Mouse (Mus musculus) MEL (cell line): ENCODE measurements around the gene Ascl1. TPM values are rescaled to one million over a fixed set of nuclear protein-coding genes. Genes with fewer than 3 reads are reported as not detected.
A peak's percentile ranks its signal among the peaks of the same experiment; 100 is the strongest.

Source experiments
- DNase-seq: peaks from one replicate; pipeline ENCODE4 v3.0.0; 2011; ENCODE audit warnings: low read depth, low spot score
- H3K27ac ChIP-seq: 2 replicates; pipeline ENCODE4 v1.5.1; 2012; ENCODE audit warnings: low read depth, mild to moderate bottlenecking, control low read depth, low read length, moderate library complexity; ENCODE audit not compliant: control insufficient read depth
- H3K27me3 ChIP-seq, 2 experiments: fragments of 150-350 bp in 1 of 2; sonication (generic) in 1 of 2; 2 replicates each; pipeline ENCODE4 v1.6.1; 2012; ENCODE audit warnings: low read length in 2 of 2, mild to moderate bottlenecking in 2 of 2, improper control_type of control experiment in 1 of 2, moderate library complexity in 1 of 2; ENCODE audit not compliant: insufficient read depth in 2 of 2, control insufficient read depth in 1 of 2
- H3K36me3 ChIP-seq, 2 experiments: 2 replicates each; pipeline ENCODE4 v1.6.1; 2012 to 2014; ENCODE audit warnings: low read length in 2 of 2, improper control_type of control experiment in 1 of 2, inconsistent platforms in 1 of 2, mild to moderate bottlenecking in 1 of 2; ENCODE audit not compliant: insufficient read depth in 2 of 2, control insufficient read depth in 1 of 2
- H3K4me1 ChIP-seq, 2 experiments: fragments of 150-350 bp in 1 of 2; sonication (generic) in 1 of 2; 2 replicates each; pipeline ENCODE4 v1.6.1; 2012; ENCODE audit warnings: low read length in 2 of 2, improper control_type of control experiment in 1 of 2, mild to moderate bottlenecking in 1 of 2; ENCODE audit not compliant: insufficient read depth in 2 of 2, control insufficient read depth in 1 of 2
- H3K4me3 ChIP-seq, 2 experiments: fragments of 150-350 bp in 1 of 2; sonication (generic) in 1 of 2; 2 replicates each; pipeline ENCODE4 v1.5.1; 2012; ENCODE audit warnings: low read depth in 2 of 2, low read length in 2 of 2, mild to moderate bottlenecking in 2 of 2, moderate library complexity in 2 of 2, control low read depth in 1 of 2, improper control_type of control experiment in 1 of 2; ENCODE audit not compliant: control insufficient read depth in 1 of 2, insufficient read depth in 1 of 2
- H3K79me2 ChIP-seq: 2 replicates; pipeline ENCODE4 v1.6.1; 2012; ENCODE audit warnings: mild to moderate bottlenecking, low read length, moderate library complexity; ENCODE audit not compliant: control insufficient read depth, poor library complexity, insufficient read depth
- H3K9ac ChIP-seq: 2 replicates; pipeline ENCODE4 v1.6.1; 2012; ENCODE audit warnings: low read depth, mild to moderate bottlenecking, control low read depth, low read length, moderate library complexity; ENCODE audit not compliant: control insufficient read depth, poor library complexity, severe bottlenecking
- H3K9me3 ChIP-seq: fragments of 150-350 bp; sonication (generic); replicated peaks from 2 replicates; pipeline ENCODE4 v1.6.1; 2012; ENCODE audit warnings: mild to moderate bottlenecking, low read length, improper control_type of control experiment, moderate library complexity; ENCODE audit not compliant: insufficient read depth
- BHLHE40 ChIP-seq: IDR thresholded peaks from 2 replicates; pipeline ENCODE4 v1.6.1; 2012; ENCODE audit warnings: low read depth, mild to moderate bottlenecking, inconsistent platforms, low read length, improper control_type of control experiment, borderline replicate concordance
- CHD1 ChIP-seq: IDR thresholded peaks from 2 replicates; pipeline ENCODE4 v1.6.1; 2012; ENCODE audit warnings: low read depth, mild to moderate bottlenecking, inconsistent platforms, low read length, improper control_type of control experiment
- CHD2 ChIP-seq: IDR thresholded peaks from 2 replicates; pipeline ENCODE4 v1.6.1; 2011; ENCODE audit warnings: low read length, improper control_type of control experiment
- CTCF ChIP-seq, 3 experiments: IDR thresholded peaks in 2 of 3; conservative IDR thresholded peaks in 1 of 3; 2 replicates each; pipeline ENCODE4 v1.5.1; 2011 to 2012; ENCODE audit warnings: low read length in 3 of 3, low read depth in 2 of 3, mild to moderate bottlenecking in 2 of 3, improper control_type of control experiment in 1 of 3, inconsistent platforms in 1 of 3, mixed read lengths in 1 of 3, moderate library complexity in 1 of 3; ENCODE audit not compliant: control insufficient read depth in 1 of 3, insufficient read depth in 1 of 3, poor library complexity in 1 of 3, severe bottlenecking in 1 of 3
- E2F4 ChIP-seq: IDR thresholded peaks from 2 replicates; pipeline ENCODE4 v1.6.1; 2011; ENCODE audit warnings: low read depth, low read length, improper control_type of control experiment, borderline replicate concordance
- ELF1 ChIP-seq: IDR thresholded peaks from 2 replicates; pipeline ENCODE4 v1.6.1; 2014; ENCODE audit warnings: low read depth, mild to moderate bottlenecking, inconsistent platforms, low read length, improper control_type of control experiment, moderate library complexity
- EP300 ChIP-seq, 2 experiments: IDR thresholded peaks; 2 replicates each; pipeline ENCODE4 v1.6.1; 2011; ENCODE audit warnings: improper control_type of control experiment in 2 of 2, low read length in 2 of 2, low read depth in 1 of 2, mild to moderate bottlenecking in 1 of 2
- ETS1 ChIP-seq: IDR thresholded peaks from 2 replicates; pipeline ENCODE4 v1.6.1; 2012; ENCODE audit warnings: low read depth, mild to moderate bottlenecking, inconsistent platforms, low read length, improper control_type of control experiment, moderate library complexity
- GABPA ChIP-seq: IDR thresholded peaks from 2 replicates; pipeline ENCODE4 v1.6.1; 2012; ENCODE audit warnings: low read depth, mild to moderate bottlenecking, inconsistent platforms, low read length, improper control_type of control experiment, moderate library complexity
- GATA1 ChIP-seq: IDR thresholded peaks from 2 replicates; pipeline ENCODE4 v1.6.1; 2011; ENCODE audit warnings: low read depth, low read length, improper control_type of control experiment
- HCFC1 ChIP-seq: IDR thresholded peaks from 2 replicates; pipeline ENCODE4 v1.6.1; 2012; ENCODE audit warnings: low read depth, mild to moderate bottlenecking, inconsistent platforms, low read length, improper control_type of control experiment, moderate library complexity
- KAT2A ChIP-seq: conservative IDR thresholded peaks from 2 replicates; pipeline ENCODE4 v1.6.1; 2012; ENCODE audit warnings: low read depth, low read length, improper control_type of control experiment, inconsistent platforms
- MAX ChIP-seq: IDR thresholded peaks from 2 replicates; pipeline ENCODE4 v1.6.1; 2011; ENCODE audit warnings: low read length, improper control_type of control experiment
- MEF2A ChIP-seq: IDR thresholded peaks from 2 replicates; pipeline ENCODE4 v1.6.1; 2014; ENCODE audit warnings: low read depth, mild to moderate bottlenecking, inconsistent platforms, low read length, improper control_type of control experiment; ENCODE audit not compliant: poor library complexity, insufficient replicate concordance, severe bottlenecking; ENCODE audit errors: extremely low read depth
- MXI1 ChIP-seq: IDR thresholded peaks from 2 replicates; pipeline ENCODE4 v1.6.1; 2011; ENCODE audit warnings: mild to moderate bottlenecking, low read depth, low read length, improper control_type of control experiment
- MYB ChIP-seq: IDR thresholded peaks from 2 replicates; pipeline ENCODE4 v1.6.1; 2011; ENCODE audit warnings: mild to moderate bottlenecking, low read depth, low read length, improper control_type of control experiment
- MYC ChIP-seq: IDR thresholded peaks from 2 replicates; pipeline ENCODE4 v1.6.1; 2011; ENCODE audit warnings: low read depth, mild to moderate bottlenecking, low read length, improper control_type of control experiment, moderate library complexity
- POLR2AphosphoS5 ChIP-seq: IDR thresholded peaks from 2 replicates; pipeline ENCODE4 v1.6.1; 2012; ENCODE audit warnings: low read depth, borderline replicate concordance, mild to moderate bottlenecking, inconsistent platforms, low read length, moderate library complexity, mixed read lengths
- RAD21 ChIP-seq: IDR thresholded peaks from 2 replicates; pipeline ENCODE4 v1.6.1; 2011; ENCODE audit warnings: mild to moderate bottlenecking, low read depth, low read length, improper control_type of control experiment
- RCOR1 ChIP-seq: IDR thresholded peaks from 2 replicates; pipeline ENCODE4 v1.6.1; 2012; ENCODE audit warnings: low read depth, mild to moderate bottlenecking, inconsistent platforms, low read length, improper control_type of control experiment
- SMC3 ChIP-seq: IDR thresholded peaks from 2 replicates; pipeline ENCODE4 v1.6.1; 2011; ENCODE audit warnings: low read depth, low read length, improper control_type of control experiment
- TAL1 ChIP-seq: IDR thresholded peaks from 2 replicates; pipeline ENCODE4 v1.6.1; 2012; ENCODE audit warnings: mild to moderate bottlenecking, inconsistent platforms, low read length, moderate library complexity, mixed read lengths
- TBP ChIP-seq: IDR thresholded peaks from 2 replicates; pipeline ENCODE4 v1.8.0; 2011; ENCODE audit warnings: low read depth, low read length, improper control_type of control experiment
- ZC3H11A ChIP-seq: IDR thresholded peaks from 2 replicates; pipeline ENCODE4 v1.6.1; 2012; ENCODE audit warnings: low read depth, mild to moderate bottlenecking, inconsistent platforms, low read length, improper control_type of control experiment
- ZKSCAN1 ChIP-seq: IDR thresholded peaks from 2 replicates; pipeline ENCODE4 v1.6.1; 2012; ENCODE audit warnings: low read depth, mild to moderate bottlenecking, inconsistent platforms, low read length, improper control_type of control experiment, moderate library complexity
- ZMIZ1 ChIP-seq: IDR thresholded peaks from 2 replicates; pipeline ENCODE4 v1.6.1; 2012; ENCODE audit warnings: low read depth, mild to moderate bottlenecking, inconsistent platforms, low read length, improper control_type of control experiment, moderate library complexity
- ZNF384 ChIP-seq: IDR thresholded peaks from 2 replicates; pipeline ENCODE4 v1.6.1; 2012; ENCODE audit warnings: low read depth, mild to moderate bottlenecking, inconsistent platforms, low read length, improper control_type of control experiment
- polyA plus RNA-seq, 2 experiments: library from polyadenylated mRNA; stranded (reverse) in 1 of 2; unstranded in 1 of 2; fragments of >175 nt in 1 of 2; fragments of >200 nt in 1 of 2; gene quantifications; 2 replicates each; pipeline versions ENCODE4 v1.2.1 to v1.2.4; 2012; ENCODE audit warnings: low replicate concordance in 2 of 2, low read depth in 1 of 2; ENCODE audit not compliant: insufficient read length in 2 of 2, insufficient read depth in 1 of 2, missing spikeins in 1 of 2
- total RNA-seq: library from RNA; depleted of rRNA; stranded (reverse); fragments of 300-350 nt; gene quantifications from 2 replicates; pipeline ENCODE4 v1.2.3, GENCODE M21; 2012

The Ascl1 gene
- total and polyA plus RNA-seq, 3 experiments: not detected

GRCm38 (mm10) chr10:87513052-87513451, 19.6 kb upstream of the Ascl1 start:
- H3K27ac ChIP-seq: no peak overlapping the region
- H3K36me3 ChIP-seq: no peaks in the 10 kb centered on the region
- H3K9ac ChIP-seq: no peak overlapping the region
- H3K4me1 ChIP-seq: no peaks in the 10 kb centered on the region
- H3K9me3 ChIP-seq: no peaks in the 10 kb centered on the region
- H3K4me3 ChIP-seq: no peak overlapping the region
- no peaks in the 10 kb centered on the region for H3K27me3 ChIP-seq
- TF ChIP-seq CHD1 (no peak), MYC (no peak), MXI1 (no peak), BHLHE40 (no peak), RCOR1 (no peak), ELF1 (no peak), ZMIZ1 (no peak), GATA1 (no peak)
- no peaks in the 10 kb centered on the region for H3K79me2 ChIP-seq
- no peak for DNase-seq

GRCm38 (mm10) chr10:87508581-87508980, 15.1 kb upstream of the Ascl1 start:
- H3K9me3 ChIP-seq: no peaks in the 10 kb centered on the region
- no peaks in the 10 kb centered on the region for H3K79me2 ChIP-seq
- DNase-seq: no peak

GRCm38 (mm10) chr10:87503946-87504345, 10.5 kb upstream of the Ascl1 start:
- peak; percentile 6 for DNase-seq
- TF ChIP-seq SMC3 (peak; percentile 45), ZNF384 (no peak), CTCF (IDR thresholded peaks at IDR 0.05 in 2 of 3, conservative IDR thresholded peaks at IDR 0.05 in 1 of 3; ENCODE audit: control insufficient read depth in 1 of 3, insufficient read depth in 1 of 3, low read depth in 2 of 3, low read length in 3 of 3, poor library complexity in 1 of 3, severe bottlenecking in 1 of 3) (peak in 2 of 3 experiments; percentile 46 to 55; a peak in 5 of 6 replicates), EP300 (IDR thresholded peaks at IDR 0.05; ENCODE audit: low read depth in 1 of 2, low read length in 2 of 2) (no peak), POLR2AphosphoS5 (no peak), CHD1 (no peak), TAL1 (no peak), RAD21 (peak; percentile 46), HCFC1 (no peak), ZC3H11A (peak; percentile 16; the same call in 1 of the 2 replicates), E2F4 (no peak)

More at GRCm38 (mm10) chr10:87508581-87508980, 15.1 kb upstream of the Ascl1 start:
- H3K9ac ChIP-seq: no peak overlapping the region
- H3K4me3 ChIP-seq: no peak overlapping the region
- H3K27ac ChIP-seq: no peak overlapping the region
- no peaks in the 10 kb centered on the region for H3K27me3 ChIP-seq
- H3K36me3 ChIP-seq: no peaks in the 10 kb centered on the region
- H3K4me1 ChIP-seq: no peaks in the 10 kb centered on the region
- TF ChIP-seq SMC3 (no peak), E2F4 (no peak), MYB (no peak), GABPA (no peak), MAX (no peak), KAT2A (no peak), ZKSCAN1 (no peak), ETS1 (no peak), MEF2A (no peak), ZNF384 (no peak), RAD21 (no peak), ZMIZ1 (no peak), CHD2 (no peak), TBP (no peak), POLR2AphosphoS5 (no peak)
- TF ChIP-seq, all 39 proteins: peak for 0

More at GRCm38 (mm10) chr10:87503946-87504345, 10.5 kb upstream of the Ascl1 start:
- Histone ChIP-seq H3K36me3 (no peaks in the 10 kb centered on the region), H3K27ac (no peak overlapping the region), H3K4me1 (no peaks in the 10 kb centered on the region), H3K9ac (no peak overlapping the region), H3K9me3 (no peaks in the 10 kb centered on the region), H3K4me3 (no peak overlapping the region), H3K27me3 (no peaks in the 10 kb centered on the region), H3K79me2 (no peaks in the 10 kb centered on the region)
